Mouse (Mus musculus): ENCODE measurements around the gene Magoh. TPM values are rescaled to one million over a fixed set of nuclear protein-coding genes. Genes with fewer than 3 reads are reported as not detected.

Magoh gene
- polyA plus RNA-seq, 1 experiment, result 90.0 TPM

DNA sequence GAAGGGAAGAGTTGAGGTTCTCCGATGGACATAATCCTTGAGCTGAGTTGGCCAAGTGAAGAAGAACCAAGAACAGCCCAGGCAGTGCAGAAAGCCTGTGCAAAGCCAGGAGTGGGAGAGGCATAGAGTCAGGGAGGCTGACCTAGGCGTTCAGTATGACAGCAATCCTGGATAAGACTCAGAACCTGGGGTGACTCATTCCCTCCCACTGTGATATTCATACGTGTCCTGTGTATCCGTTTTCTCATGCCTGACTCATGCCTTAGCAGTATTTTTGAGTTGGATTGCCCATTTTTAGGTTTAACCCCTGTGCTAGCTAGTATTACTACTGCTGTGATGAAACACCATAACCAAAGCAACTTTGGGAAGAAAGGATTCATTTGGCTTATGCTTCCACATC is 14.7 kb upstream of the Magoh start:
- Histone ChIP-seq H3K36me3 (ENCODE audit: control insufficient read depth, insufficient read depth) (peaks cover 4% of the 10 kb centered on the region), H3K79me2 (ENCODE audit: control insufficient read depth, insufficient read depth) (no peaks in the 10 kb centered on the region), H3ac (ENCODE audit: control insufficient read depth, insufficient read length) (no peak overlapping the region), H3K27me3 (ENCODE audit: control insufficient read depth, insufficient read depth, insufficient read length) (no peaks in the 10 kb centered on the region), H3K4me2 (ENCODE audit: low read depth) (no peak overlapping the region), H3K4me3 (no peak overlapping the region)
- TF ChIP-seq E2F4 (IDR thresholded peaks at IDR 0.05; ENCODE audit: insufficient read depth) (no peak), MYOD1 (IDR thresholded peaks at IDR 0.05; ENCODE audit: control insufficient read depth in 1 of 3, insufficient read length in 2 of 3, low read depth in 2 of 3) (no peak), TCF12 (IDR thresholded peaks at IDR 0.05; ENCODE audit: insufficient read depth, poor library complexity, severe bottlenecking) (no peak), TCF3 (IDR thresholded peaks at IDR 0.05; ENCODE audit: insufficient read length, low read depth) (no peak), MYOG (IDR thresholded peaks at IDR 0.05; ENCODE audit: control insufficient read depth in 1 of 3, insufficient read depth in 1 of 3, insufficient read length in 2 of 3, low read depth in 2 of 3) (no peak), MAX (IDR thresholded peaks at IDR 0.05; ENCODE audit: low read depth) (no peak), POLR2A (IDR thresholded peaks at IDR 0.05; ENCODE audit: insufficient read length, low read depth) (no peak), CEBPB (IDR thresholded peaks at IDR 0.05; ENCODE audit: insufficient read depth, poor library complexity, severe bottlenecking) (no peak), REST (IDR thresholded peaks at IDR 0.05; ENCODE audit: insufficient read depth, insufficient read length) (no peak), SRF (IDR thresholded peaks at IDR 0.05; ENCODE audit: control insufficient read depth, insufficient read length, low read depth) (no peak), POLR2AphosphoS2 (IDR thresholded peaks at IDR 0.05; ENCODE audit: insufficient read length, low read depth) (no peak), USF1 (IDR thresholded peaks at IDR 0.05; ENCODE audit: low read depth) (no peak)

DNA sequence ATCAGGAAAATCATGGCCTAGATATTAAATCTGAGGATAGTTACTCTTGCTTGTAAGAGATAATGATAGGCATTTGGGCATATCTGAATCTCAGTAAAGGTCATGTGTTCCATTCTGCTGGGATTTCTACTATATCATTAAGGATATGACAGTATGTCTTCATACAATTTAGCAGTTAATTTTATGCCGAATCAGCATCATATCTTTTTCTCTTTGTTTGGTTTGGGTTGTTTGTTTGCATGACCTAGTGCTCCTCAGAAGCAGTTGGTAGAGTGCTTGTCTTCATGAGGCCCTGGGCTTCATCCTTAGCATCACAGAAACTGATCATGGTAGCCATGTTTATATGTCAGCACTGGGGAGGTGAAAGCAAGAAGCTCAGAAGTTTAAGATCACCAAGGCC is 2.1 kb downstream of the Magoh start:
- Histone ChIP-seq H3ac (ENCODE audit: control insufficient read depth, insufficient read length) (no peak overlapping the region), H3K4me2 (ENCODE audit: low read depth) (no peak overlapping the region), H3K79me2 (ENCODE audit: control insufficient read depth, insufficient read depth) (peaks cover 25% of the 10 kb centered on the region), H3K27me3 (ENCODE audit: control insufficient read depth, insufficient read depth, insufficient read length) (no peaks in the 10 kb centered on the region), H3K36me3 (ENCODE audit: control insufficient read depth, insufficient read depth) (peaks cover 32% of the 10 kb centered on the region), H3K4me3 (no peak overlapping the region)
- TF ChIP-seq SRF (IDR thresholded peaks at IDR 0.05; ENCODE audit: control insufficient read depth, insufficient read length, low read depth), result no peak
- no peak for TF ChIP-seq MYOD1 (IDR thresholded peaks at IDR 0.05; ENCODE audit: control insufficient read depth in 1 of 3, insufficient read length in 2 of 3, low read depth in 2 of 3)
- TF ChIP-seq TCF12 (IDR thresholded peaks at IDR 0.05; ENCODE audit: insufficient read depth, poor library complexity, severe bottlenecking), result no peak
- TF ChIP-seq MYOG (IDR thresholded peaks at IDR 0.05; ENCODE audit: control insufficient read depth in 1 of 3, insufficient read depth in 1 of 3, insufficient read length in 2 of 3, low read depth in 2 of 3), result no peak

DNA sequence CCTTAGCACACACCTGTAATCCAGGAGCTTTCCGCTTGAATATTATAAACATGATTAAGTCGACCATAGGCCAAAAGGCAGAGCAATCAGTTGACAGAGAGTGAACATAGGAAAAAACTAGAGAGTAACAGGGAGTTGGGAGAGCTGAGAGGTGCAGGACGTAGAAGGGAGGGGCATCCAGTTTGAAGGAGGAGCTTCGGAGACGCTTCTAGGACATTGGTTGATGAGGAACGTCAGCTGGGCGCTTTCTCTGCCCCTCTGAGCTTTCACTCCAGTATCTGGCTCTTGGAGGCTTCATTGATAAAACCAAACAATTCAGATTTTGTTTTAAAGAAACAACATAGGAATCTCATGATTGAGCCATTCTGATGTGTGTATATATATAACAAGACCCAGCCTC is 6.8 kb downstream of the Magoh start:
- H3K27me3 ChIP-seq (ENCODE audit: control insufficient read depth, insufficient read depth, insufficient read length), result no peaks in the 10 kb centered on the region
- no peak overlapping the region for H3K4me2 ChIP-seq (ENCODE audit: low read depth)
- H3K79me2 ChIP-seq (ENCODE audit: control insufficient read depth, insufficient read depth), result peaks cover 15% of the 10 kb centered on the region
- H3ac ChIP-seq (ENCODE audit: control insufficient read depth, insufficient read length), result no peak overlapping the region
- H3K36me3 ChIP-seq (ENCODE audit: control insufficient read depth, insufficient read depth), result peaks cover 43% of the 10 kb centered on the region
- H3K4me3 ChIP-seq, result no peak overlapping the region
- TF ChIP-seq CEBPB (IDR thresholded peaks at IDR 0.05; ENCODE audit: insufficient read depth, poor library complexity, severe bottlenecking) (no peak), E2F4 (IDR thresholded peaks at IDR 0.05; ENCODE audit: insufficient read depth) (no peak), TCF12 (IDR thresholded peaks at IDR 0.05; ENCODE audit: insufficient read depth, poor library complexity, severe bottlenecking) (no peak), POLR2A (IDR thresholded peaks at IDR 0.05; ENCODE audit: insufficient read length, low read depth) (no peak), MAX (IDR thresholded peaks at IDR 0.05; ENCODE audit: low read depth) (no peak), TCF3 (IDR thresholded peaks at IDR 0.05; ENCODE audit: insufficient read length, low read depth) (no peak), USF1 (IDR thresholded peaks at IDR 0.05; ENCODE audit: low read depth) (no peak), MYOD1 (IDR thresholded peaks at IDR 0.05; ENCODE audit: control insufficient read depth in 1 of 3, insufficient read length in 2 of 3, low read depth in 2 of 3) (no peak), REST (IDR thresholded peaks at IDR 0.05; ENCODE audit: insufficient read depth, insufficient read length) (no peak), POLR2AphosphoS2 (IDR thresholded peaks at IDR 0.05; ENCODE audit: insufficient read length, low read depth) (no peak), MYOG (IDR thresholded peaks at IDR 0.05; ENCODE audit: control insufficient read depth in 1 of 3, insufficient read depth in 1 of 3, insufficient read length in 2 of 3, low read depth in 2 of 3) (no peak), SRF (IDR thresholded peaks at IDR 0.05; ENCODE audit: control insufficient read depth, insufficient read length, low read depth) (no peak)

DNA sequence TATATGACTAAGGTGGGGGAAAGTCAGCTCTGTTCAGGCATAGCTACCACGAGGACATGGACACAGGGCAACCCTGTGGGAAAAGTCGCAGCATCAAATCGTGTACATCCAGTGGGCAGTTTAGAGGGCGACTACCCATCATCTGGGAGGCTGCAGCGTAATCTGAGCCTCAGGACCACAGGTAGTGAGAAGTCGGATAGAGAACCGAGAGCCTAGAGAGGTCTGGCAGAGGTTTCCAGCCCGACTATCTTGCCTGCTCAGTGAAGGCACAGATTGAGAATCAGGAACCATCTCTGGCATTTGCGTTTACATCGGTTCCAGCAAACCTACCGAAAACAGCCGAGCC is 9.8 kb downstream of the Magoh start:
- TF ChIP-seq REST (IDR thresholded peaks at IDR 0.05; ENCODE audit: insufficient read depth, insufficient read length), result no peak
- no peak for TF ChIP-seq E2F4 (IDR thresholded peaks at IDR 0.05; ENCODE audit: insufficient read depth)
- TF ChIP-seq CEBPB (IDR thresholded peaks at IDR 0.05; ENCODE audit: insufficient read depth, poor library complexity, severe bottlenecking), result no peak
- no peak for TF ChIP-seq MYOD1 (IDR thresholded peaks at IDR 0.05; ENCODE audit: control insufficient read depth in 1 of 3, insufficient read length in 2 of 3, low read depth in 2 of 3)
- TF ChIP-seq SRF (IDR thresholded peaks at IDR 0.05; ENCODE audit: control insufficient read depth, insufficient read length, low read depth), result no peak
- no peak for TF ChIP-seq USF1 (IDR thresholded peaks at IDR 0.05; ENCODE audit: low read depth)
- TF ChIP-seq TCF3 (IDR thresholded peaks at IDR 0.05; ENCODE audit: insufficient read length, low read depth), result no peak
- TF ChIP-seq MAX (IDR thresholded peaks at IDR 0.05; ENCODE audit: low read depth), result no peak
- TF ChIP-seq TCF12 (IDR thresholded peaks at IDR 0.05; ENCODE audit: insufficient read depth, poor library complexity, severe bottlenecking), result no peak
- no peak for TF ChIP-seq POLR2A (IDR thresholded peaks at IDR 0.05; ENCODE audit: insufficient read length, low read depth)
- no peak for TF ChIP-seq MYOG (IDR thresholded peaks at IDR 0.05; ENCODE audit: control insufficient read depth in 1 of 3, insufficient read depth in 1 of 3, insufficient read length in 2 of 3, low read depth in 2 of 3)
- peak overlapping the region; percentile 87 for H3K4me2 ChIP-seq (ENCODE audit: low read depth)
- H3K27me3 ChIP-seq (ENCODE audit: control insufficient read depth, insufficient read depth, insufficient read length), result no peaks in the 10 kb centered on the region
- H3K36me3 ChIP-seq (ENCODE audit: control insufficient read depth, insufficient read depth), result peaks cover 43% of the 10 kb centered on the region
- H3K79me2 ChIP-seq (ENCODE audit: control insufficient read depth, insufficient read depth), result peaks cover 7% of the 10 kb centered on the region
- peak overlapping the region; percentile 63 for H3K4me3 ChIP-seq
- H3ac ChIP-seq (ENCODE audit: control insufficient read depth, insufficient read length), result peak overlapping the region; percentile 71

Measured in myocyte (in vitro differentiated cells).